8 mouse cellular contexts compared by ENCODE assay signal in the genomic region with DNA sequence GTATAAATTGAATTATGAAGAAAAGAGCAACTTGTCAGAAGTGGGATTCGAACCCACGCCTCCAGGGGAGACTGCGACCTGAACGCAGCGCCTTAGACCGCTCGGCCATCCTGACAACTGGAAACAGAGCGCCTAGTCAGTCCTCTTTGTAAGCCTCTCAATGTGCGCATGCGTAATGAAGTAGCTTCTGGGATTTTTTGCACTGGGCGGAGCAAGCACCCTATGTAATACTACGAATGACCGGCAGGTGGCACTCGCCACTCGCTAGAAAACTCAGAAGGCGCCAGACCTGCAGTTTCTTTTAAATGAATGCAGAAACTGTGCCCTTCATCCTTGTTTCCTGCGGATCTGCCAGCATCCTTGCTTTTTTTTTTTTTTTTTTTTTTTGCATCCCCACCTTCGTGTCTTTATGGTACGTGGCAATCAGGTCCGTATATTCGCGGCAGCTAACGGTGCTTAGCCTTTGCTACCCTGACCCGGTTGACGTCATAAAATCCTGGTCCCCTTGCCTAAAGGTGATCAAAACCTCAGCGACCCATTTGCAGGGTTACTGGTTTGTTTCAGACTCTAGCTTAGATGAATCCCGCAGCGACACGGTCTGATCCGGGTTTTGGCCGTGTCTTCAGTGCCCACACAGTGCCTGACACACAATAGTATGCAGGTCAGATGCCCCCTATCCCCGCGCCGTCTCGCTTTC. TPM values are rescaled to one million over a fixed set of nuclear protein-coding genes. Genes with fewer than 3 reads are reported as not detected.
DNase-seq lines count a peak whose midpoint lies in the region; ATAC-seq lines count a peak whose summit lies in the region.

No protein-coding gene starts in this region.

- peak; percentile 98 for DNase-seq in CD4-positive, CD25-positive, alpha-beta regulatory T cell, adult 2 months (ENCODE audit: low read depth, low spot score)
- peak; percentile 68 for DNase-seq in fat pad, adult 2 months (ENCODE audit: extremely low read depth, low read depth, low spot score)
- DNase-seq in kidney, postnatal 14 days = peak; percentile 97
- peak; percentile 96 for DNase-seq in liver, embryonic 13.5 days
- peak; percentile 100 for DNase-seq in neural tube, embryonic 10.5 days (ENCODE audit: extremely low spot score, low spot score)

- peak overlapping the region; percentile 48 for H3K4me3 ChIP-seq in brown adipose tissue, adult 24 weeks (ENCODE audit: insufficient read depth, low read depth, low read length)
- H3K4me3 ChIP-seq in heart, embryonic 14.5 days (ENCODE audit: control insufficient read depth in 1 of 2, insufficient read depth in 1 of 2, low read depth in 1 of 2, low read length in 2 of 2) = peak overlapping the region; percentile 37 to 58
- H3K4me3 ChIP-seq in liver, embryonic 13.5 days (replicated peaks) = peak overlapping the region; percentile 65
- peak overlapping the region; percentile 58 for H3K4me3 ChIP-seq in stomach, embryonic 16.5 days (replicated peaks; ENCODE audit: low read length)

- no peaks in the 10 kb centered on the region for H3K36me3 ChIP-seq in heart, embryonic 14.5 days (ENCODE audit: control insufficient read depth, insufficient read depth, low read length)
- no peaks in the 10 kb centered on the region for H3K36me3 ChIP-seq in liver, embryonic 13.5 days
- H3K36me3 ChIP-seq in stomach, embryonic 16.5 days (ENCODE audit: control insufficient read depth, insufficient read depth, low read length) = no peaks in the 10 kb centered on the region

- peak; percentile 85 for ATAC-seq in heart, embryonic 14.5 days (ENCODE audit: insufficient number of reproducible peaks, insufficient read depth, low FRiP score, low read depth)
- ATAC-seq in liver, embryonic 13.5 days (ENCODE audit: low read depth) = peak; percentile 85
- ATAC-seq in stomach, embryonic 16.5 days (ENCODE audit: insufficient read depth, low FRiP score) = peak; percentile 91

- 0 out of 2 replicates have a peak, but pooled peaks cover 4% of the 10 kb centered on the region for H3K27me3 ChIP-seq in heart, embryonic 14.5 days (ENCODE audit: control insufficient read depth, insufficient read depth, low read length)
- H3K27me3 ChIP-seq in liver, embryonic 13.5 days = peaks cover 10% of the 10 kb centered on the region; the same call in 1 of the 2 replicates
- no peaks in the 10 kb centered on the region for H3K27me3 ChIP-seq in stomach, embryonic 16.5 days (ENCODE audit: control insufficient read depth, insufficient read depth, low read length)

- H3K9me3 ChIP-seq in heart, embryonic 14.5 days (ENCODE audit: control insufficient read depth, low read length) = no peaks in the 10 kb centered on the region
- no peaks in the 10 kb centered on the region for H3K9me3 ChIP-seq in liver, embryonic 13.5 days (replicated peaks)
- H3K9me3 ChIP-seq in stomach, embryonic 16.5 days (replicated peaks; ENCODE audit: control insufficient read depth, low read length) = no peaks in the 10 kb centered on the region

- peak overlapping the region; percentile 68 for H3K9ac ChIP-seq in heart, embryonic 14.5 days (ENCODE audit: low read length)
- H3K9ac ChIP-seq in liver, embryonic 13.5 days = peak overlapping the region; percentile 74
- H3K9ac ChIP-seq in stomach, embryonic 16.5 days (ENCODE audit: low read length) = peak overlapping the region; percentile 57

- H3K4me2 ChIP-seq in heart, embryonic 14.5 days (ENCODE audit: low read length) = peak overlapping the region; percentile 80
- H3K4me2 ChIP-seq in liver, embryonic 13.5 days = peak overlapping the region; percentile 84
- H3K4me2 ChIP-seq in stomach, embryonic 16.5 days (ENCODE audit: low read depth, low read length) = peak overlapping the region; percentile 83

- whole genome bisulfite sequencing in heart, embryonic 14.5 days = under 1% methylated on average over 35 of the region's 35 CpGs
- WGBS in liver, embryonic 13.5 days (ENCODE audit: insufficient replicate concordance) = under 1% methylated on average over 35 of the region's 35 CpGs
- WGBS in stomach, embryonic 16.5 days = under 1% methylated on average over 35 of the region's 35 CpGs

- H3K27ac ChIP-seq in brown adipose tissue, adult 24 weeks (replicated peaks; ENCODE audit: low read depth, low read length) = no peak overlapping the region
- H3K27ac ChIP-seq in heart, embryonic 14.5 days (replicated peaks in 1 of 2; ENCODE audit: control insufficient read depth in 1 of 2, insufficient read depth in 1 of 2, low read depth in 2 of 2, low read length in 2 of 2) = no peak overlapping the region
- H3K27ac ChIP-seq in liver, embryonic 13.5 days = peak overlapping the region; percentile 36
- H3K27ac ChIP-seq in stomach, embryonic 16.5 days (ENCODE audit: low read length) = no peak overlapping the region

- H3K4me1 ChIP-seq in brown adipose tissue, adult 24 weeks (ENCODE audit: control insufficient read depth, insufficient read depth, insufficient read length, low read length) = peaks cover 12% of the 10 kb centered on the region
- peaks cover 10 to 11% of the 10 kb centered on the region in 2 experiments for H3K4me1 ChIP-seq in heart, embryonic 14.5 days (ENCODE audit: control insufficient read depth in 2 of 2, insufficient read depth in 2 of 2, low read length in 2 of 2)
- H3K4me1 ChIP-seq in liver, embryonic 13.5 days (replicated peaks) = peaks cover 36% of the 10 kb centered on the region
- H3K4me1 ChIP-seq in stomach, embryonic 16.5 days (ENCODE audit: control insufficient read depth, insufficient read depth, low read length) = peaks cover 11% of the 10 kb centered on the region

RNA-seq across cellular contexts. Expression of a gene that starts 8.0 kb away (rescaled TPM):
- polyA plus RNA-seq in brown adipose tissue, adult 24 weeks (2012; ENCODE audit: insufficient read depth, insufficient read length, missing spikeins) = 1.6 and 1.9 TPM in 2 replicates
- not detected in 2 replicates for polyA plus RNA-seq in heart, embryonic 14.5 days (2014; fragmentation: Nextera tagmentation; extraction: Ambion mirVana)
- 0.81 and 1.3 TPM in 2 replicates for polyA plus RNA-seq in liver, embryonic 13.5 days (2015; fragmentation: Nextera tagmentation; extraction: Ambion mirVana)
- polyA plus RNA-seq in stomach, embryonic 16.5 days (2015; fragmentation: Nextera tagmentation; extraction: Ambion mirVana) = 125 and 188 TPM in 2 replicates

RNA-seq across cellular contexts. Expression of a gene that starts 37.7 kb away (rescaled TPM):
- polyA plus RNA-seq in brown adipose tissue, adult 24 weeks (2012; ENCODE audit: insufficient read depth, insufficient read length, missing spikeins) = 36.3 and 47.8 TPM in 2 replicates
- polyA plus RNA-seq in heart, embryonic 14.5 days (2014; fragmentation: Nextera tagmentation; extraction: Ambion mirVana) = 54.1 and 60.8 TPM in 2 replicates
- polyA plus RNA-seq in liver, embryonic 13.5 days (2015; fragmentation: Nextera tagmentation; extraction: Ambion mirVana) = 37.2 and 38.2 TPM in 2 replicates
- polyA plus RNA-seq in stomach, embryonic 16.5 days (2015; fragmentation: Nextera tagmentation; extraction: Ambion mirVana) = 112 and 113 TPM in 2 replicates

RNA-seq across cellular contexts. Expression of a gene that starts 41.3 kb away (rescaled TPM):
- polyA plus RNA-seq in brown adipose tissue, adult 24 weeks (2012; ENCODE audit: insufficient read depth, insufficient read length, missing spikeins) = not detected in 2 replicates
- polyA plus RNA-seq in heart, embryonic 14.5 days (2014; fragmentation: Nextera tagmentation; extraction: Ambion mirVana) = not detected in 2 replicates
- polyA plus RNA-seq in liver, embryonic 13.5 days (2015; fragmentation: Nextera tagmentation; extraction: Ambion mirVana) = 0.24 and 0.27 TPM in 2 replicates
- polyA plus RNA-seq in stomach, embryonic 16.5 days (2015; fragmentation: Nextera tagmentation; extraction: Ambion mirVana) = not detected in 2 replicates

Comparison
In these comparisons a context has a peak if more than half of its experiments do, and no peak if none do; other contexts are left out.
1. RNA of a gene that starts 8.0 kb away (polyA plus RNA-seq): 125 to 188 TPM in stomach, embryonic 16.5 days; 1.6 to 1.9 TPM in brown adipose tissue, adult 24 weeks, 0.81 to 1.3 TPM in liver, embryonic 13.5 days and not detected in heart, embryonic 14.5 days; every median in the first group is over 10 times any median in the second.
2. Peak in every context shown above with its lines, with median percentiles within 50 percentile points of each other: DNase-seq, H3K4me3 ChIP-seq, ATAC-seq, H3K4me2 ChIP-seq and H3K9ac ChIP-seq.